Mouse (Mus musculus): ENCODE measurements around the gene Gm42372.

The Gm42372 gene

GRCm38 (mm10) chr7:16959539-16960187, 23.2 kb upstream of the Gm42372 start, which contains the start of gene Pnmal1:
Gene Pnmal1, plus strand, starts transcription at chr7:16959679.
- no peak for DNase-seq (ENCODE audit: low spot score in 2 of 2)

GRCm38 (mm10) chr7:16961678-16962077, 21.2 kb upstream of the Gm42372 start:
- DNase-seq (ENCODE audit: low spot score in 2 of 2) = no peak

GRCm38 (mm10) chr7:16968414-16968813, 14.5 kb upstream of the Gm42372 start:
- DNase-seq (ENCODE audit: low spot score in 2 of 2) = no peak

- no peak for DNase-seq (ENCODE audit: low spot score in 2 of 2)
These were observed 11.7 kb upstream of the Gm42372 start for GRCm38 (mm10) chr7:16971160-16971559.

GRCm38 (mm10) chr7:16974018-16974417, 8.9 kb upstream of the Gm42372 start:
- DNase-seq (ENCODE audit: low spot score in 2 of 2) = peak; percentile 65 to 74

- no peak for DNase-seq (ENCODE audit: low spot score in 2 of 2)
These were observed 6.6 kb upstream of the Gm42372 start for GRCm38 (mm10) chr7:16976298-16976697.

GRCm38 (mm10) chr7:16978173-16978572, 4.7 kb upstream of the Gm42372 start:
- DNase-seq (ENCODE audit: low spot score in 2 of 2) = no peak

GRCm38 (mm10) chr7:16978593-16978992, 4.3 kb upstream of the Gm42372 start:
- no peak for DNase-seq (ENCODE audit: low spot score in 2 of 2)

GRCm38 (mm10) chr7:16980348-16980747, 2.5 kb upstream of the Gm42372 start:
- peak; percentile 23 to 34 for DNase-seq (ENCODE audit: low spot score in 2 of 2)

GRCm38 (mm10) chr7:16987541-16988149, 4.8 kb downstream of the Gm42372 start:
- peak in 1 of 2 experiments; percentile 15 for DNase-seq (ENCODE audit: low spot score in 2 of 2)

- DNase-seq (ENCODE audit: low spot score in 2 of 2) = peak; percentile 63 to 68
These were observed 5.5 kb downstream of the Gm42372 start for GRCm38 (mm10) chr7:16988405-16988804.

GRCm38 (mm10) chr7:16990006-16990744, 7.3 kb downstream of the Gm42372 start:
- peak in 1 of 2 experiments; percentile 13 for DNase-seq (ENCODE audit: low spot score in 2 of 2)

- DNase-seq (ENCODE audit: low spot score in 2 of 2) = no peak
These were observed 9.0 kb downstream of the Gm42372 start for GRCm38 (mm10) chr7:16991681-16992450.

- DNase-seq (ENCODE audit: low spot score in 2 of 2) = no peak
These were observed 9.5 kb downstream of the Gm42372 start, which contains the start of gene Ccdc8 for GRCm38 (mm10) chr7:16992451-16992807. Gene Ccdc8, plus strand, starts transcription at chr7:16992708.

GRCm38 (mm10) chr7:16993651-16994399, 10.9 kb downstream of the Gm42372 start:
- DNase-seq (ENCODE audit: low spot score in 2 of 2) = peak; percentile 87 to 89

- no peak for DNase-seq (ENCODE audit: low spot score in 2 of 2)
These were observed 11.5 kb downstream of the Gm42372 start for GRCm38 (mm10) chr7:16994400-16994799.

- DNase-seq (ENCODE audit: low spot score in 2 of 2) = no peak
These were observed 12.5 kb downstream of the Gm42372 start for GRCm38 (mm10) chr7:16995345-16995744.

- no peak for DNase-seq (ENCODE audit: low spot score in 2 of 2)
These were observed 16.3 kb downstream of the Gm42372 start for GRCm38 (mm10) chr7:16999233-16999632.

GRCm38 (mm10) chr7:16999650-17000049, 16.8 kb downstream of the Gm42372 start:
- DNase-seq (ENCODE audit: low spot score in 2 of 2) = peak; percentile 73 to 85

GRCm38 (mm10) chr7:17002375-17003195, 19.7 kb downstream of the Gm42372 start:
- peak; percentile 56 to 80 for DNase-seq (ENCODE audit: low spot score in 2 of 2)

Measured in heart, adult 9 months (tissue).